Mouse (Mus musculus): ENCODE data around the gene Nr2e3.
"Not testable (repeated sequence)": the region's sequence is repeated elsewhere in the genome, so short reads cannot be mapped to it uniquely, and the experiment has no call there.

The Nr2e3 gene

GRCm38 (mm10) chr9:59949981-59950380 lies 10.5 kb downstream of the Nr2e3 start:
- no peak for DNase-seq (ENCODE audit: low spot score in 2 of 2)

GRCm38 (mm10) chr9:59949511-59949910 lies 10.9 kb downstream of the Nr2e3 start:
- DNase-seq (ENCODE audit: low spot score in 2 of 2), result no peak

GRCm38 (mm10) chr9:59948691-59949250 lies 11.7 kb downstream of the Nr2e3 start:
- no peak for DNase-seq (ENCODE audit: low spot score in 2 of 2)

GRCm38 (mm10) chr9:59948226-59948625 lies 12.2 kb downstream of the Nr2e3 start:
- no peak for DNase-seq (ENCODE audit: low spot score in 2 of 2)

GRCm38 (mm10) chr9:59947271-59947670 lies 13.2 kb downstream of the Nr2e3 start:
- no peak for DNase-seq (ENCODE audit: low spot score in 2 of 2)

- DNase-seq (ENCODE audit: low spot score in 2 of 2), result no peak
These were observed 15.2 kb downstream of the Nr2e3 start for GRCm38 (mm10) chr9:59945241-59945640.

GRCm38 (mm10) chr9:59943826-59944225 lies 16.6 kb downstream of the Nr2e3 start:
- DNase-seq (ENCODE audit: low spot score in 2 of 2), result no peak

- no peak for DNase-seq (ENCODE audit: low spot score in 2 of 2)
These were observed 17.9 kb downstream of the Nr2e3 start for GRCm38 (mm10) chr9:59942501-59943085.

- peak in 1 of 2 experiments; percentile 22 for DNase-seq (ENCODE audit: low spot score in 2 of 2)
These were observed 18.5 kb downstream of the Nr2e3 start for GRCm38 (mm10) chr9:59941885-59942350.

- no peak for DNase-seq (ENCODE audit: low spot score in 2 of 2)
These were observed 19.3 kb downstream of the Nr2e3 start for GRCm38 (mm10) chr9:59940913-59941884.

GRCm38 (mm10) chr9:59939691-59940090 lies 20.8 kb downstream of the Nr2e3 start:
- DNase-seq (ENCODE audit: low spot score in 2 of 2), result no peak

- DNase-seq (ENCODE audit: low spot score in 2 of 2), result no peak
These were observed 21.9 kb downstream of the Nr2e3 start for GRCm38 (mm10) chr9:59938529-59938928.

- DNase-seq (ENCODE audit: low spot score in 2 of 2), result not testable (repeated sequence)
These were observed 24.6 kb downstream of the Nr2e3 start for GRCm38 (mm10) chr9:59935866-59936265.

GRCm38 (mm10) chr9:59930248-59930647 lies 30.2 kb downstream of the Nr2e3 start:
- DNase-seq (ENCODE audit: low spot score in 2 of 2), result no peak

- DNase-seq (ENCODE audit: low spot score in 2 of 2), result no peak
These were observed 45.7 kb downstream of the Nr2e3 start for GRCm38 (mm10) chr9:59914761-59915160.

- no peak for DNase-seq (ENCODE audit: low spot score in 2 of 2)
These were observed 57.1 kb downstream of the Nr2e3 start for GRCm38 (mm10) chr9:59903382-59903781.

Measured in thymus, postnatal 10 days (tissue).